Mouse (Mus musculus): ENCODE results near the gene Jmjd1c.

The Jmjd1c gene

DNA sequence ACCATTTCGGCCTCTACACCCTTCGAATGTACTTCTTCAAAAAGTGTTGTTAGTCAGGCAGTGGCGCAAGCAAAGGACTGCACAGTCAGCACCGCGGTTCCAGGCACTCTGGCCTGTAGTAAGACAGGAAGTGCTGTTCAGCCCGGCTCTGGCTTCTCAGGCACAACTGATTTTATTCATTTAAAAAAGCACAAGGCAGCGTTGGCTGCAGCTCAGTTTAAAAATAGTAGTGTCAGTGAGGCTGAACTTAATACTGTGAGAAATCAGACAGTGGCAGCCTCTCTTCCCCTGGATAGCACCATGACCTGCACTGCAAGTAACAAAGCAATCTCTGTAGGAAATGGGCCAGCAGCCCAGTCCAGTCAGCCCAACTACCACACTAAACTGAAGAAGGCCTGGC is 130.2 kb downstream of the Jmjd1c start:
- peak; percentile 41 for DNase-seq (ENCODE audit: low read depth, low spot score)

DNA sequence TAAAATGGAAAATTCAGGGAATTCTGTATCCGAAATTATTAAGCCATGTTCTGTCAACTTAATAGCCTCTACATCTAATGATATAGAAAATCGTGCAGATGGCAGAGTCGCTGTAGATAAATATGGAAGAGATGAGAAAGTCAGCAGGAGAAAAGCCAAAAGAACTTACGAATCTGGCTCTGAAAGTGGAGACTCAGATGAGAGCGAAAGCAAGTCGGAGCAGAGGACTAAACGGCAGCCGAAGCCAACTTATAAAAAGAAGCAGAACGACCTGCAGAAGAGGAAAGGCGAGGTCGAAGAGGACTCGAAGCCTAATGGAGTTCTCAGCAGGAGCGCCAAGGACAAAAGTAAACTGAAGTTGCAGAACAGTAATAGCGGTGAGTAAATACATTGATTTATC is 130.6 kb downstream of the Jmjd1c start:
- DNase-seq (ENCODE audit: low read depth, low spot score) = no peak

DNA sequence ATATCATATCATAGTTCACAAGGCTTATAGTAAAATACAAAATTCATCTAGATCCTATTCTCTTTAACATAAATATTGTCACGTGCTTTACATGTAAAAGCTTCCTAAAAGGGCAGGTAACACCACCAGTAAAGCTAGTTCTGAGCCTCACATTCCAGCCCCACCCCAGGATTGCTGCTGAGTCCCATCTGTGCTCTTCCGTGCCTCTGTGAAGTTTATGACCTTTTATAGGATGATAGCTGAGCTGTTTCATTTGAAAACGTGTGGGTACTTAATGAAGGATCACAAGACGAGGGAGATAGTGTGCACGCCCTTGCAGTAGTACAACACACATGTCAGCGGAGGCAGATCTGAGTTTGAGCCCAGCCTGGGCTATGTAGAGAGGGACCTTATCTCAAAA is 134.5 kb downstream of the Jmjd1c start:
- DNase-seq (ENCODE audit: low read depth, low spot score) = no peak

DNA sequence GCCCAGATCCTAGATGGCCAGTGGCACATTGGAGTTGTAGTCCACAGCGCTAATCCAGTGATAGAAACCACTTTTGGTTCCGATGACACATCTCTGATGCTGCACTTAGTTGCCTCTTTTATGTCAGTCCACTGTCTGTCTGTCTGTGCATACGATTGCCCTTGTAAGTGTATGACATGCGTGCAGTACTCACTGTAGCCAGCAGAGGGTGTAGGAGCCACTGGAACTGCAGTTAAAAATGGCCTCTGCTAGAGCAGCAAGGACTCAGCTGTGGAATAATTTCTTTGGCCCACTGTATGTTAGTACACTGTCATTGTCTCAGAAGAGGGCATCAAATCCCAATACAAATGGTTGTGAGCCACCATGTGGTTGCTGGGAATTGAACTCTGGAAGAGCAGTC is 151.2 kb downstream of the Jmjd1c start:
- peak; percentile 71 for DNase-seq (ENCODE audit: low read depth, low spot score)

DNA sequence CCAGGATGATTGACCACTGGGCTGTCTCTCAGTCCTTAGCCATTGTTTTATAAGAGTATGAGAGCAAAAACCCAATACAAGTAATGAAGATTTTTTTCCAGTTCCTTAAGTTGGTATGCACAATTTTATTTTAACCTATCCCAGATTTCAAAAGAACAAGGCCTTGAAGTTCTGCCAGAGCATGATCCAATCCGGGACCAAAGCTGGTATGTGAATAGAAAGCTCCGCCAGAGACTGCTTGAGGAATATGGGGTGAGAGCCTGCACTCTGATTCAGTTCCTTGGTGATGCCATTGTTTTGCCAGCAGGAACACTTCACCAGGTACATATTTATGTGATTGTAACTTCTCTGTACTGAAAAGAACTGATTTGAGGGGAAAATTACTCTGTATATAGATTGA is 153.6 kb downstream of the Jmjd1c start:
- no peak for DNase-seq (ENCODE audit: low read depth, low spot score)

DNA sequence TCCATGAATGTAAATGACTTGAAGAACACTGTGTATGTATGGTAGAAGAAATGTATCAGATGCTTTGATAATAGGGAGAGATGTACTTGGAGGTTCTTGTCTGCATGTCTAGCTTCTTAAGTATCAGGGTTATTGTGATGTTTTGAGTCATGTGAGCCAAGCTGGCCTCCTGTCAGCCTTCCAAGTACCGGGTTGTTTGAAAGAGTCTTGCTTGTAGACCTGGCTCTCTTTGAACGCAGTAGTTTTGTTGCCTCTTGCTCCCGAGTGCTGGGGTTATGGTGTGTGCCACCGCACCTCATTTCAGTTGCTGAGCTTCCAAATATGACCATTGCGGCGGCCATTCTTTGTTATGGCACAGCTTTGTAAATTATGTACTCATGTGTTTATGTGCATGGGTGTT is 154.9 kb downstream of the Jmjd1c start:
- DNase-seq (ENCODE audit: low read depth, low spot score) = no peak

DNA sequence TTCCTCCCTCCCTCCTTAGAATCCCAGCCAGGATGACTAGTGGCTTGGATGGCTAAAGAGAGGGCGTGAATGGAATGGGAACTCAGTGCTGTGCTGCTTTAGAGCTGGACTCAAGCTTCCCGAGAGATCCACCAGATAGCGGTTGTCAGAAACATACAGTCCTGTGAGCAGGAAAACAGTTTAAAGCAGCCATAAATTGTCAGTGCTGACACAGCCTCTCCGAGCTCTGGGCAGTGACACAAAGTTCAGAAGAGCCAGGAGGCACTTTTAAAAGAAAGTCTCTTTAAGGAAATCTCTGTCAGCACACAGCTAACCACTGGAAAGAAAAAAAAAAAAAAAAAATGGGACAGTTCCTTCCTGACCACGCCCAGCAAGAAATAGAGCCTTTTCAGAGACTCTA is 156.4 kb downstream of the Jmjd1c start:
- DNase-seq (ENCODE audit: low read depth, low spot score) = no peak

DNA sequence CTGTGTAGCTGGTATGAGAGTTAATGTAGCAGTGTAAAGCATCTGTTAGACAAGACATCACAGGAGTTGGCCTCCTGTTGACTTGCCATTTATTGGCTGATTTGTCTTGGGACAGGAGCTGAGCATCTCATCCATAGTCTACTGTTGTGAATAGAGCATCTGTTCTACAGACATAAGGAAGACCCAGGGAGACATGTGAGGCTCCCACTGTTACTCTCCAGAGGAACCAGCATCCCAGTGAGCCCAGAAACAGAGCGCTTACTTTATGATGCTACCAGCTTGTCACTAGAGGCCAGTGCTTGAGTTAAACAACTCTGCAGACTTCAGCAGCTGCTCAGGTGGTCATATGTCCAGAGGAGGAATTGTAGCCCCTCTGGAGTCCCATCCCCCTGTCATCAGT is 157.2 kb downstream of the Jmjd1c start:
- no peak for DNase-seq (ENCODE audit: low read depth, low spot score)

DNA sequence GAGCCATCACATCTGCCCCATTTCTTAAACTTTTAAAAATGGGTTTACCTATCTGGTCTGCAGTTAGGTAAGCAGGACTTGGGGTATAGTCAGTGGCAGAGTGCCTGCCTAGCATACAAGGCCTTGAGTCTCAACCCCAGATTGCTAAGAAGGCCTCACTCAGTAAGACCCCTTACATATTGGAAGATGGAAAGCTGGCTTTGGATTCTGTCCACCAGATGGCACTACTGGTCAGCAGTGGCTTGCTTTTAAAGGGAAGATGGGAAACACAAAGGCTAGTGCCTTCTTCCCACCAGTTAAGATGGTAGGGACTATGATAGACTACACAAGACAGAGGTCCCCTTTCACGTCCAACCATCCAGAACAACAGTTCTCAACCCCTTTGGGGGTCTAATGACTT is 168.9 kb downstream of the Jmjd1c start:
- DNase-seq (ENCODE audit: low read depth, low spot score) = peak; percentile 45

DNA sequence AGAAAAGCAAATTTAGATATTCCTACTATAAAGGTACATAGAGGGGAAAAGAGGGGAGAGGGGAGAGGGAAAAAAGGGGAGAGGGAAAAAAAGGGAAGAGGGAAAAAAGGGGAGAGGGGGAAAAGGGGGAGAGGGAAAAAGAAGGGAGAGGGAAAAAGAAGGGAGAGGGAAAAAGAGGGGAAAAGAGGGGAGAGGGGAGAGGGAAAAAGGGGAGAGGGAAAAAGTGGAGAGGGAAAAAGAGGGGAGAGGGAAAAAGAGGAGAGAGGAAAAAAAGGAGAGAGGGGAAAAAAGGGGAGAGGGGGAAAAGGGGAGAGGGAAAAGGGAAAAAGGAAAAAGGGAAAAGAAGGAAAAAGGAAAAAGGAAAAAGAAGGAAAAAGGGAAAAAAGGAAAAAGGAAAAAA is 180.0 kb downstream of the Jmjd1c start:
- DNase-seq (ENCODE audit: low read depth, low spot score) = no peak

DNA sequence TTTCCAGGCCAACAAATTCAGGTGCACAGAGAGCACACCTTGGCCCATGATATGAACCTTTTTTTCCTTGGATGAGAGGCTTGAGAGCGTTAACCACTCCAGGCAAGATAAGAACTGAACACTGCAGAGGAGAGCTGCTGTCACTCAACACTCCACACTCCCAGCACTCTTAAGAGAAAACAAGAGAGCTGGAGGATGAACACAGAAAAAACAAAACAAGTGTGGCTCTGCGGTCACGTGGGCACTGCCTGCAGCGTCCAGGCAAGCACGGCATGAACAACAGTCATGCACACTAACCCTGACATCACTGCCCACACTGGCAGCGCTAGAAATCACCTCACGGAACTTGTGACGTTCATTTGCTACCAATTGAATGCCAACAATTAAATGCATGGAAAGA is 185.9 kb downstream of the Jmjd1c start:
- no peak for DNase-seq (ENCODE audit: low read depth, low spot score)

DNA sequence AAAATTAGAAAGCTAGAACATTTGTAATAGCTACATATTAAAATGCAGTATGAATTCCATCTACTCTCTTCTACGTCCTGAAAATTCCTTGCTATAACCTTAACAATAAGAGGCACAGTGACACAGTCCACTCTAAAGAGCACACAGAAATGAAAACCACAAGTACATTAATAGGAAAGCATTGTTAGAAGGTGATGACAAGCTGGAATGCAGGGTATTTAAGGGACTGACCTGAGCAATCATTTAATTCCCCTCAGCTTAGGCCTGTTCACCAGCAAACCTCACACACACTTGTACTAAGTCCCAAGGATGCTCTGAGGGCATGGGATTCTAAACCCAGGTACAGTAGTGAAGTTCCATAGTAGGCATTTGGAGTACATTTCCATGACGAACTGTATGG is 186.6 kb downstream of the Jmjd1c start:
- no peak for DNase-seq (ENCODE audit: low read depth, low spot score)

DNA sequence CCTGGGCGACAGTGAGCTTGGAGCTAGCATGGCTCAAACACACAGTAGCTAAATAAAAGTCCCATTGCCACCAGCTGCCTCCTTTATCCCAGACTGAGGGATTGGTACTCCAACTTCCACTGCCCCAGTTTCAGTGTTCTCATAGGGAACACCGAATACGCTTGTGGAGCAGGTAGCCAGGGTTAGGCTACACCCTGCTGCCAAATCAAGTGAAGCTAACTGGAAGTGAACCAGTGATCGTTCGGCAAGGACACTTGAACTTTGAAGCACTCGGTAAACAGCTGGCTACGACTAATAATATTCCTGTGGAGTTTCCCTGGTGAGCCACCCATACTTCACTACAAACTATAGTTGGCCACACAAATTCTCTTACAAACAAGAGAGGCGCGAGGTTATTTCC is 187.6 kb downstream of the Jmjd1c start:
- no peak for DNase-seq (ENCODE audit: low read depth, low spot score)

DNA sequence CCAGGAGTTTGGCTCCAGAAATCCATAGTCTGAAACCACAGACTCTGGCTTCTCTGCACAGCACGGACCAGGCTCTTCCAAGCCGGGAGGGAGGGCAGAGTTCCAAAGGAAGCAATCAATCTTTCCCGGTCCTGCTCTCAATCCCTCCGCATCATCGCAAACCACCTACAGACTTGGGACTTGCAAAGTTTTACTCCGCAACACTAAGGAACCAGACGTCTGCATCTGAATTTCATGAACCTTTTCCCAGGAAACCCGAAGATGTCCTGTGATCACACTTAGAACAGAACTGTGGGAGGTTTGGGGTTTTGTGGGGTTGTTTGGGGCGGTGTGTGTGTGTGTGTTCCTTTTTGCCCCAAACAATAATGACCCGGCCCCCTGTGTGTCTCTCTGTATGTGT is 188.4 kb downstream of the Jmjd1c start:
- DNase-seq (ENCODE audit: low read depth, low spot score) = no peak

DNA sequence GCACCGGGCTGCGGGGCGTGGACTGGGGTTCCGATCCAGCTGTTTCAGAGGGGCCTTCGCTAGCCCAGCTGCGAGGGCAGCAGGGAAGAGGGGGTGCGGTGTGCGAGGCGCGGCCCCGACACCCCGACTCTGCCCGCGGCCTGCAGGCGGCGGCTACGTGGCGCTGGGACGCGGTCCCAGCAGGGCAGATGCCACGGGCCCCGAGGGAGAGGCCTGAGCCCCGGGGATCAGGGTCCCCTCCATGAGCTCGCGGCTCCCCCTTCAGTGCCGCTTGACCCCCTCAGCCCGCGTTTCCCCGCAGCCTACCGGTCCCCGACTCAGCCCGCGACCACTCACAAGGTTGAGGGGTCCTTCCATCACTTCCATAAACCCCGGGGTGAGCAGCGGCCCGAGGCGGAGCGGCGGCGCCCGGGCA is 188.8 kb downstream of the Jmjd1c start:
- peak; percentile 72 for DNase-seq (ENCODE audit: low read depth, low spot score)

DNA sequence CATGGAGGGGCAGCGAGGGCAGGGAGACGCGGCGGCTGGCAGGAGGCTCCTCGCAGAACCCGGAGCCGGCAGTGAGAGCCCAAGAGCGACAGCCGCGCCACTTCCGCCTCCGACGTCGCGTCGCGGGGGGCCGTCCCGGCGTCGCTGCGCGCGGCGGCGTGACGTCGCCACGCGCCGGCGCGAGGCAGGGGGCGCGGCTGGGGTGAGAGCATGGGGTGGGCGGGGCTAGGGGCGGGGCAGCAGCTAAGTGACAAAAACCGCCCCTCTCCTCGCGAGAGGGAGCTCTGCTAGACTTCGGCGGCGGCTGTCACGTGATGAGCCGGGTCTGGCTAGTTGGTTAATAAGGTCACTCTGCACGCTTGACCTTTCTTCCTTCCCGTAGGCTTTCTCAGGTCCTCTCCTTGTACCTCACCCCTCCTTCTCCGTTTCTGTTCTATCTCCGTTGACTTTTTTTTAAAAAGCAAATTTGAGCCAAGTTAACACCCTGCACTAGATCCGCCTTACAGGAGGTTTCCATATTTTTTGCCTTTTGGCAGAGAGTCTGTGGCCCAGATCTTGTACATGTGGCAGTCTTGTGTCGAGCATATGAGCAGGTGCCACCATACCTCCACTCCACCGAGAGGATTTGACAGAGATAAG is 189.4 kb downstream of the Jmjd1c start, which contains the start of gene Nrbf2:
TSS of gene Nrbf2 (minus strand) at position 130 of the 639 bp plus-strand sequence.
- peak; percentile 96 for DNase-seq (ENCODE audit: low read depth, low spot score)

DNA sequence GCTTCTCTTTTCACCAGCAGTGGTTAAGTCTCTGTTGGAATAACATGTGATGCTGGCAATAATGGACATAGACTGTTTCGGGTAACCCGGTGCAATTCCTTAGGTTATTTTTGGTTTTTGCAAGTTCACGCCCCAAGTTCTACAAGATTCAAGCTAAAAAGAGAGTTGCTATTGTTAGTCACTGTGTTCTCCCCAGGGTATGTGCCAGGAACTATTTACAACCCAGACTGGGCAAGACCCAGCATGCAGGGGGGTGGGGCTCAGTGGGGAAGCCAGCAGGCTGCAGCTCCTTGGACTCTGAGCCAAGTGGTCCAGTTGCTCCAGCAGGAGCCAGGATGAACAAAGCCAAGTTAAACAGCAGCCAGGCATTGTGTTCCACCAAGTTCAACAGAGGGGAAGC is 192.0 kb downstream of the Jmjd1c start:
- DNase-seq (ENCODE audit: low read depth, low spot score) = no peak

DNA sequence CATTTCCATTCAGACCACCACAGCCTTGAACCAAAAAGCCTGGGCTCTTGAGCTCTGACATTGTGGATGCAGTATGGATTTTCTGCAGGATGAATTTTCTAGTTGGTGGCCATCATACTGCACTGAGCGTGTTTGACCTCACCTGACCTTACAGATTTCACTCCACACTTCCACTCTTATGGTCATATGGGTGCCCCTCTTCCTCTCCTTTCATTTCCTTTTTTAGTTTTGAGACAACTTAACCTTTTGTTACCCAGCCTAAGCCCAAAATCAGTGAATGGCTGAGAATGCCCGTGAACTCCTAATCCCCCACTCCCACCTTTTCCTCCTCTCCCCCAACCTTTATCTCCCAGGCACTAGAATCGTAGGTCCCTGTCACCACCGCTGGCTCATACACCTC is 194.7 kb downstream of the Jmjd1c start:
- no peak for DNase-seq (ENCODE audit: low read depth, low spot score)

DNA sequence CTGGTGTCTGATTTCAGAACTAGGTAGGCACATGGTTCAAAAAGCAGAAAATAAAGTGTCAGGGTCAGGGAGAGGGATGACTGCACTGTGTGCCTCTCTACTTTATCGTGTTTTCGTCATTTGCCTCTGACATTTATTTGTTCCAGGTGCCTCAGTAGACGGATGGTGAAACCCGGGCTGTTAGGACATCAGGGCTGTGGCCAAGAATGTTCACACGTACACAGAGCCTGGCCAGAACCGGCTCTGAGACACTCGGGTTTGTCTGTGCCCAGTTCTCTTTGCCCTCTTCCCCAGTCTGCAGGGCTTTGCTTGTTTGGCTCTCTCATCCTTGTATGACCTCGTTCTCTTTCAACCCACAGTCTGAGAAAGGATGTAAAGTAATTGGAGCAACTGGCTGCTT is 195.2 kb downstream of the Jmjd1c start:
- no peak for DNase-seq (ENCODE audit: low read depth, low spot score)

DNA sequence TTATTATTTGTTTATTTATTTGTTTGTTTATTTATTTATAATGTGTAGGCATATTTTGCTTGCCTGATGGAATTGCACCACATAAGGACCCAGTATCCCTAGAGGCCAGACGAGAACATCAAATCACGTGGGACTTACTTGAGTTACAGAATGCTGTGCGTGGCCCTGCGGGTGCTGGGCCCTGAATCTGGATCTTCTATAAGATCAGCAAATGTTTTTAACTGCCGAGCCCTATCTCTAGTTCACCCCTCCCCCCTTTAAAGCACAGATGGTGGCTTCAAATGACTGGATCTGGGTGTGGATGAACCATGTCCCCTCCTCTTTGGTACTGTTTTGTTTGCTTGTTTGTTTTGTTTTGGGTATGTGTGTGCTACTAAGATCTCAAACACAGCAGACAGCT is 199.4 kb downstream of the Jmjd1c start:
- no peak for DNase-seq (ENCODE audit: low read depth, low spot score)

DNA sequence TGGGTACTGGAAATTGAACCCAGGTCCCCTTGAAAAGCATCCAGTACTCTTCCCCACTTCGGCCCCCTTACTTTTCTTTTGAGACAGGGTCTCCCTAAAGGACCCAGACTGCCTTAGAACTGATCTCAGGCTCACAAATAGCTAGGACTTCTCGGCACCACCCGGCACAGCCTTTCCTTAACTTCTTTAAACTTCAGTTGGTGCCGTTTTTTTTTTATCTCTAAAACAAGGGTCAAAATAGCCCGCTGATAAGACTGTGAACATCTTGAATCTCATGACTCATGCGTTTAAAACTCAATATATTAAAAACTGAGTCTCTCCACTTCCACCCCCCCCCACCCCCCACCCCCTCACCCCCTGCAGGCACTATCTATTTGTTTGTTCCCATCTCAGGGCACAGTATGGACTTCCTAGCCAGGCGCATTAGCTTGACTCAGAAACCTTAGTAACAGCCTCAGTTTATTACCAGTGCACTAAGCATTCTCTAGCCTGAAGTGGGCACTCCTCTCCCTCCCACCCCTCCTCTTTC is 200.1 kb downstream of the Jmjd1c start:
- DNase-seq (ENCODE audit: low read depth, low spot score) = no peak

DNA sequence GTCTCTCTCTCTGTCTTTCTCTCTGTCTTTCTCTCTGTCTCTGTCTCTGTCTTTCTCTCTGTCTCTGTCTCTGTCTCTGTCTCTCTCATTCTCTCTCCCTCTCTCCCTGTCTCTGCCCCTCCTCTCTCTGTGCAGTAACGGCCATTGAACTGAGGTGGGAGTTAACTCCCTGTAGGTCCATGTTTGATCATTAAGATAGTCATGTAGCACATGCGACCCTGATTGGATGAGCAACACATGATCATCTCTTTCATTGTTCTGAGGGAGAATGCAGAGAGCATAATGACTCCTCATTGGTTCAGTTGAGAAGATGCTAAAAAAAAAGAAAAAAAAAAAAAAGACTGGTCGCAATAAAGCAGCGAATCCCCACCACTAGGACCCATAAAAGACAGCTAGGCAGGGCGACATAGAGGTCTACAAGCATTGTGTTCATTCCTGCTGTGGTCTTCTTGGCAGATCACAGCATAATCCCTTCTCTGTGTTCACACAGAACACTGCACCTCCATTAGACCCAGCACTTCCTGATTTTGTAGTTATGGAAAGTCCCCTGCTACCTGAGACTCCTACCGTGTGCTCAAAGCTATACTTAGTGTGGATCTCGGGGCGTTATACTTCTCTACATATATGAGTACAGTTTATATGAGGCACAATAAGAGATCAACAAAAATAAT is 200.7 kb downstream of the Jmjd1c start:
- DNase-seq (ENCODE audit: low read depth, low spot score) = peak; percentile 23

DNA sequence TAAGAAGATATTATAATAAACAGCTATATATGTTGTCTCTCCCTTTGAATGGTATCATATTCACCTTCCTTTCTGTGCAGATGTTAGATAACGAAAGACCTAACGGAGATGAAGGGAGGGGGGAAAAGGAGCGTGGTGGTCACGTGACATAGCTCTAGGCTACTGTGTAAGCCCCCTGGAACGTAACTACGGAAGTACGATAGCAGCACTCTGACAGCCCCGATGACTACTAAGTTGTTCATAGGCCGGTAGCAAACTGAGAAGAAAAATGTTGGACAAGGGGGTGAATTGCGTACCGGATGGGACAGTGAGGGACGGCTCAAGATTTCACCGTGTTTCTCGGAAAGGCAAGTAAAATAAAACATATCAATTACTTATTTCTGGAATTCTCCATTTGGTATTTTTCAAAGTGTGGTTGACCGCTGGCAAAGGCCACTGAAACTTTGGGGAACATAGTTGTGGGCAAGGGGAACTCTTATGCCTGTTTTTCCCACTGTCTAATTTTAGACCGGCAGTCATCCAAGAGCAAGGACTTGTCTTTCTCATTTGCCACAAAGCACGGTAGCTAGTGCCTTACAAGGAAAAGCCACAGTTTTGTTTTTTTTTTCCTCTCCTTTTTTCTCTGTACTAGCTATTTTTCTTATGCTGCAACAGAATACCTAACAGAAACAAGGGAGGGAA is 201.4 kb downstream of the Jmjd1c start:
- DNase-seq (ENCODE audit: low read depth, low spot score) = peak; percentile 25
